Mouse (Mus musculus): ENCODE measurements around the gene Gm9602. TPM values are rescaled to one million over a fixed set of nuclear protein-coding genes. Genes with fewer than 3 reads are reported as not detected.

Gene Gm9602
- not detected for total RNA-seq (2023)

DNA sequence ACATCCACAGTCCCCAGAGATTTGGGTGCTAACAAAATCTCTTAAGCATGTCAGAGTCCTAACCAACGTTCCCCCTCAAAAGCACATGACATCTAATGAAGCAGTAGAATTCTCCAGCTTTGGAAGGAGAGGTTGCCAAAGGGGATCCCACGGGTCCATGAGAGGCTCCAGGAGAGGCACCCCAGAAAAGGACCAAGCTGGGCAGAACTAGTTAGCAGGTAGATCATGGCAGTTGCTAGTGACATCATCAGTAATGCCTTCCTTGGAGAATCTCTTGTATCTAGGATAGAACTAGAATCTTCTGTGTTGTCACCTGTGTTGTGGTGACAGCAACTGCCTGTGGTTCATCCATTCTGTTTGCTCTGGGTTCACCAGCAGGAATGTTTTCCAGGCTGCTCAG lies at the start of gene Gm9602:
Gm9602 (plus strand) TSS at position 301 of the 400 bp plus-strand sequence.

Other genes with a start within 250 kb of the Gm9602 start
- gene Gm3047, start 220.9 kb upstream of the Gm9602 start, total RNA-seq (2023): not detected
- gene Gm8159, start 144.0 kb upstream of the Gm9602 start, total RNA-seq (2023): not detected
- gene Gm3239, start 112.1 kb upstream of the Gm9602 start, total RNA-seq (2023): not detected
- not detected for gene Gm7876, start 67.1 kb upstream of the Gm9602 start, total RNA-seq (2023)
- not detected for gene Gm3252, start 49.6 kb upstream of the Gm9602 start, total RNA-seq (2023)
- gene Gm3269, start 61.8 kb downstream of the Gm9602 start, total RNA-seq (2023): not detected
- not detected for gene Gm3264, start 79.2 kb downstream of the Gm9602 start, total RNA-seq (2023)
- gene Gm3278, start 116.1 kb downstream of the Gm9602 start, total RNA-seq (2023): not detected
- gene Gm8297, start 207.6 kb downstream of the Gm9602 start, total RNA-seq (2023): not detected
- not detected for gene Gm3298, start 239.6 kb downstream of the Gm9602 start, total RNA-seq (2023)